Mouse (Mus musculus) cerebellum, adult 2 months (tissue): ENCODE data around the gene Iqcf4.

ENCODE experiments used
- CTCF ChIP-seq: fragments of 200-500 bp; IDR thresholded peaks from 2 replicates; pipeline ENCODE4 v1.5.1; 2011; ENCODE audit warnings: low read depth, mild to moderate bottlenecking, control low read depth, low read length, moderate library complexity, borderline replicate concordance; ENCODE audit not compliant: insufficient read depth
- POLR2A ChIP-seq: fragments of 200-500 bp; IDR thresholded peaks from 2 replicates; pipeline ENCODE4 v1.6.1; 2011; ENCODE audit warnings: low read length, control low read depth, borderline replicate concordance; ENCODE audit not compliant: insufficient read depth

DNA sequence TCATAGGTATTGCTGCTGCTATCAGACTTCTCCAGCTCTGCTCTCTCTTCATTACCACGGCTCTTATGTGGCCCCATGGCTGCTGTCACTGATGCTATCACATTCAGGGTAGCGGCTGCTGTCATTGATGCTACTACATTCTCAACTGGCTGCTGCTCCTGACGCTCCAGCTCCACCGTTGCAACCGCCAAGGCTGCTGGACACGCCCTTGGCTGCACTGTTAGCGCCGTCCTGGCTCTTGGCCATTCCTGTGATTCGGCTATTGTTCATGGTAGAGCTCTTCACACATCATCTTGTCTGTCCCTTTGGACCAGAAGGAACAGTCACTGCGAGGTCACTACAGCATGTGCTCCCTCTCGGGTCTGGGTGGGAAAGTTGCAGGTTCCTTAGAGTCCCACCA lies 8.5 kb downstream of the Iqcf4 start:
- TF ChIP-seq CTCF (no peak), POLR2A (no peak)
